Mouse (Mus musculus): ENCODE data around the gene Tram2.

GRCm38 (mm10) chr1:21124713-21125336 is 45.8 kb upstream of the Tram2 start:
- TF ChIP-seq POLR2A (IDR thresholded peaks at IDR 0.05; ENCODE audit: borderline replicate concordance, control insufficient read depth, low read depth, low read length) (no peak), CTCF (IDR thresholded peaks at IDR 0.05; ENCODE audit: control insufficient read depth, insufficient read depth, low read length) (no peak)

Data from bone marrow, adult 2 months (tissue).